Mouse (Mus musculus) MEL (cell line): ENCODE measurements around the gene Ccl25. TPM values are rescaled to one million over a fixed set of nuclear protein-coding genes. Genes with fewer than 3 reads are reported as not detected.
"Not testable (repeated sequence)": the region's sequence is repeated elsewhere in the genome, so short reads cannot be mapped to it uniquely, and the experiment has no call there.

Source experiments
- DNase-seq: peaks from one replicate; pipeline ENCODE4 v3.0.0; 2011; ENCODE audit warnings: low read depth, low spot score
- H3K27ac ChIP-seq: 2 replicates; pipeline ENCODE4 v1.5.1; 2012; ENCODE audit warnings: low read depth, mild to moderate bottlenecking, control low read depth, low read length, moderate library complexity; ENCODE audit not compliant: control insufficient read depth
- H3K27me3 ChIP-seq, 2 experiments: fragments of 150-350 bp in 1 of 2; sonication (generic) in 1 of 2; 2 replicates each; pipeline ENCODE4 v1.6.1; 2012; ENCODE audit warnings: low read length in 2 of 2, mild to moderate bottlenecking in 2 of 2, improper control_type of control experiment in 1 of 2, moderate library complexity in 1 of 2; ENCODE audit not compliant: insufficient read depth in 2 of 2, control insufficient read depth in 1 of 2
- H3K36me3 ChIP-seq, 2 experiments: 2 replicates each; pipeline ENCODE4 v1.6.1; 2012 to 2014; ENCODE audit warnings: low read length in 2 of 2, improper control_type of control experiment in 1 of 2, inconsistent platforms in 1 of 2, mild to moderate bottlenecking in 1 of 2; ENCODE audit not compliant: insufficient read depth in 2 of 2, control insufficient read depth in 1 of 2
- H3K4me1 ChIP-seq, 2 experiments: fragments of 150-350 bp in 1 of 2; sonication (generic) in 1 of 2; 2 replicates each; pipeline ENCODE4 v1.6.1; 2012; ENCODE audit warnings: low read length in 2 of 2, improper control_type of control experiment in 1 of 2, mild to moderate bottlenecking in 1 of 2; ENCODE audit not compliant: insufficient read depth in 2 of 2, control insufficient read depth in 1 of 2
- H3K4me3 ChIP-seq, 2 experiments: fragments of 150-350 bp in 1 of 2; sonication (generic) in 1 of 2; 2 replicates each; pipeline ENCODE4 v1.5.1; 2012; ENCODE audit warnings: low read depth in 2 of 2, low read length in 2 of 2, mild to moderate bottlenecking in 2 of 2, moderate library complexity in 2 of 2, control low read depth in 1 of 2, improper control_type of control experiment in 1 of 2; ENCODE audit not compliant: control insufficient read depth in 1 of 2, insufficient read depth in 1 of 2
- H3K79me2 ChIP-seq: 2 replicates; pipeline ENCODE4 v1.6.1; 2012; ENCODE audit warnings: mild to moderate bottlenecking, low read length, moderate library complexity; ENCODE audit not compliant: control insufficient read depth, poor library complexity, insufficient read depth
- H3K9ac ChIP-seq: 2 replicates; pipeline ENCODE4 v1.6.1; 2012; ENCODE audit warnings: low read depth, mild to moderate bottlenecking, control low read depth, low read length, moderate library complexity; ENCODE audit not compliant: control insufficient read depth, poor library complexity, severe bottlenecking
- H3K9me3 ChIP-seq: fragments of 150-350 bp; sonication (generic); replicated peaks from 2 replicates; pipeline ENCODE4 v1.6.1; 2012; ENCODE audit warnings: mild to moderate bottlenecking, low read length, improper control_type of control experiment, moderate library complexity; ENCODE audit not compliant: insufficient read depth
- CHD2 ChIP-seq: IDR thresholded peaks from 2 replicates; pipeline ENCODE4 v1.6.1; 2011; ENCODE audit warnings: low read length, improper control_type of control experiment
- CTCF ChIP-seq, 3 experiments: IDR thresholded peaks in 2 of 3; conservative IDR thresholded peaks in 1 of 3; 2 replicates each; pipeline ENCODE4 v1.5.1; 2011 to 2012; ENCODE audit warnings: low read length in 3 of 3, low read depth in 2 of 3, mild to moderate bottlenecking in 2 of 3, improper control_type of control experiment in 1 of 3, inconsistent platforms in 1 of 3, mixed read lengths in 1 of 3, moderate library complexity in 1 of 3; ENCODE audit not compliant: control insufficient read depth in 1 of 3, insufficient read depth in 1 of 3, poor library complexity in 1 of 3, severe bottlenecking in 1 of 3
- E2F4 ChIP-seq: IDR thresholded peaks from 2 replicates; pipeline ENCODE4 v1.6.1; 2011; ENCODE audit warnings: low read depth, low read length, improper control_type of control experiment, borderline replicate concordance
- ELF1 ChIP-seq: IDR thresholded peaks from 2 replicates; pipeline ENCODE4 v1.6.1; 2014; ENCODE audit warnings: low read depth, mild to moderate bottlenecking, inconsistent platforms, low read length, improper control_type of control experiment, moderate library complexity
- ETS1 ChIP-seq: IDR thresholded peaks from 2 replicates; pipeline ENCODE4 v1.6.1; 2012; ENCODE audit warnings: low read depth, mild to moderate bottlenecking, inconsistent platforms, low read length, improper control_type of control experiment, moderate library complexity
- GABPA ChIP-seq: IDR thresholded peaks from 2 replicates; pipeline ENCODE4 v1.6.1; 2012; ENCODE audit warnings: low read depth, mild to moderate bottlenecking, inconsistent platforms, low read length, improper control_type of control experiment, moderate library complexity
- HCFC1 ChIP-seq: IDR thresholded peaks from 2 replicates; pipeline ENCODE4 v1.6.1; 2012; ENCODE audit warnings: low read depth, mild to moderate bottlenecking, inconsistent platforms, low read length, improper control_type of control experiment, moderate library complexity
- MAZ ChIP-seq: IDR thresholded peaks from 2 replicates; pipeline ENCODE4 v1.6.1; 2012; ENCODE audit warnings: low read depth, mild to moderate bottlenecking, inconsistent platforms, low read length, improper control_type of control experiment
- MXI1 ChIP-seq: IDR thresholded peaks from 2 replicates; pipeline ENCODE4 v1.6.1; 2011; ENCODE audit warnings: mild to moderate bottlenecking, low read depth, low read length, improper control_type of control experiment
- NRF1 ChIP-seq: IDR thresholded peaks from 2 replicates; pipeline ENCODE4 v1.6.1; 2014; ENCODE audit warnings: low read depth, mild to moderate bottlenecking, inconsistent platforms, low read length, improper control_type of control experiment, moderate library complexity; ENCODE audit not compliant: poor library complexity, insufficient read depth, severe bottlenecking
- POLR2AphosphoS2 ChIP-seq: IDR thresholded peaks from 2 replicates; pipeline ENCODE4 v1.6.1; 2011; ENCODE audit warnings: low read length, improper control_type of control experiment
- POLR2AphosphoS5 ChIP-seq: IDR thresholded peaks from 2 replicates; pipeline ENCODE4 v1.6.1; 2012; ENCODE audit warnings: low read depth, borderline replicate concordance, mild to moderate bottlenecking, inconsistent platforms, low read length, moderate library complexity, mixed read lengths
- RAD21 ChIP-seq: IDR thresholded peaks from 2 replicates; pipeline ENCODE4 v1.6.1; 2011; ENCODE audit warnings: mild to moderate bottlenecking, low read depth, low read length, improper control_type of control experiment
- RCOR1 ChIP-seq: IDR thresholded peaks from 2 replicates; pipeline ENCODE4 v1.6.1; 2012; ENCODE audit warnings: low read depth, mild to moderate bottlenecking, inconsistent platforms, low read length, improper control_type of control experiment
- TAL1 ChIP-seq: IDR thresholded peaks from 2 replicates; pipeline ENCODE4 v1.6.1; 2012; ENCODE audit warnings: mild to moderate bottlenecking, inconsistent platforms, low read length, moderate library complexity, mixed read lengths
- TBP ChIP-seq: IDR thresholded peaks from 2 replicates; pipeline ENCODE4 v1.8.0; 2011; ENCODE audit warnings: low read depth, low read length, improper control_type of control experiment
- TCF12 ChIP-seq: IDR thresholded peaks from 2 replicates; pipeline ENCODE4 v1.6.1; 2014; ENCODE audit warnings: low read depth, mild to moderate bottlenecking, inconsistent platforms, low read length, improper control_type of control experiment, moderate library complexity
- UBTF ChIP-seq: IDR thresholded peaks from 2 replicates; pipeline ENCODE4 v1.6.1; 2012; ENCODE audit warnings: low read depth, mild to moderate bottlenecking, inconsistent platforms, low read length, improper control_type of control experiment, moderate library complexity, borderline replicate concordance; ENCODE audit not compliant: insufficient read depth
- USF1 ChIP-seq: IDR thresholded peaks from 2 replicates; pipeline ENCODE4 v1.6.1; 2014; ENCODE audit warnings: low read depth, mild to moderate bottlenecking, inconsistent platforms, low read length, improper control_type of control experiment, moderate library complexity
- USF2 ChIP-seq, 2 experiments: IDR thresholded peaks; 2 replicates each; pipeline ENCODE4 v1.6.1; 2011 to 2012; ENCODE audit warnings: improper control_type of control experiment in 2 of 2, low read length in 2 of 2, borderline replicate concordance in 1 of 2, inconsistent platforms in 1 of 2, low read depth in 1 of 2, mild to moderate bottlenecking in 1 of 2; ENCODE audit not compliant: insufficient read depth in 1 of 2
- ZC3H11A ChIP-seq: IDR thresholded peaks from 2 replicates; pipeline ENCODE4 v1.6.1; 2012; ENCODE audit warnings: low read depth, mild to moderate bottlenecking, inconsistent platforms, low read length, improper control_type of control experiment
- ZMIZ1 ChIP-seq: IDR thresholded peaks from 2 replicates; pipeline ENCODE4 v1.6.1; 2012; ENCODE audit warnings: low read depth, mild to moderate bottlenecking, inconsistent platforms, low read length, improper control_type of control experiment, moderate library complexity
- polyA plus RNA-seq, 2 experiments: library from polyadenylated mRNA; stranded (reverse) in 1 of 2; unstranded in 1 of 2; fragments of >175 nt in 1 of 2; fragments of >200 nt in 1 of 2; gene quantifications; 2 replicates each; pipeline versions ENCODE4 v1.2.1 to v1.2.4; 2012; ENCODE audit warnings: low replicate concordance in 2 of 2, low read depth in 1 of 2; ENCODE audit not compliant: insufficient read length in 2 of 2, insufficient read depth in 1 of 2, missing spikeins in 1 of 2
- total RNA-seq: library from RNA; depleted of rRNA; stranded (reverse); fragments of 300-350 nt; gene quantifications from 2 replicates; pipeline ENCODE4 v1.2.3, GENCODE M21; 2012

The Ccl25 gene
- total and polyA plus RNA-seq, 3 experiments: 32.2 to 33.8 TPM; not detected in 1

- H3K9me3 ChIP-seq: no peaks in the 10 kb centered on the region
- no peaks in the 10 kb centered on the region for H3K36me3 ChIP-seq
- H3K4me3 ChIP-seq: no peak overlapping the region
- no peaks in the 10 kb centered on the region for H3K27me3 ChIP-seq
- TF ChIP-seq UBTF (no peak), RAD21 (no peak), HCFC1 (no peak), CHD2 (no peak), MXI1 (no peak), ETS1 (no peak), TBP (no peak), POLR2AphosphoS5 (no peak), MAZ (no peak), USF2 (IDR thresholded peaks at IDR 0.05; ENCODE audit: borderline replicate concordance in 1 of 2, insufficient read depth in 1 of 2, low read depth in 1 of 2, low read length in 2 of 2) (no peak), GABPA (no peak), ELF1 (no peak), POLR2AphosphoS2 (no peak), TAL1 (no peak), USF1 (no peak)
- H3K4me1 ChIP-seq: no peaks in the 10 kb centered on the region
- no peaks in the 10 kb centered on the region for H3K79me2 ChIP-seq
- no peak for DNase-seq
- H3K27ac ChIP-seq: no peak overlapping the region
- H3K9ac ChIP-seq: no peak overlapping the region
Observed at GRCm38 (mm10) chr8:4349335-4349734, 24.3 kb downstream of the Ccl25 start.

GRCm38 (mm10) chr8:4350618-4351017 lies 25.6 kb downstream of the Ccl25 start:
- no peak overlapping the region for H3K27ac ChIP-seq
- no peaks in the 10 kb centered on the region for H3K36me3 ChIP-seq
- no peak overlapping the region for H3K4me3 ChIP-seq
- DNase-seq: no peak
- no peaks in the 10 kb centered on the region for H3K79me2 ChIP-seq
- TF ChIP-seq E2F4: no peak
- no peak for TF ChIP-seq RAD21
- no peak for TF ChIP-seq ZMIZ1
- TF ChIP-seq HCFC1: no peak
- no peak for TF ChIP-seq NRF1
- no peak for TF ChIP-seq RCOR1
- TF ChIP-seq TBP: no peak
- no peak for TF ChIP-seq CTCF (IDR thresholded peaks at IDR 0.05 in 2 of 3, conservative IDR thresholded peaks at IDR 0.05 in 1 of 3; ENCODE audit: control insufficient read depth in 1 of 3, insufficient read depth in 1 of 3, low read depth in 2 of 3, low read length in 3 of 3, poor library complexity in 1 of 3, severe bottlenecking in 1 of 3)
- TF ChIP-seq TCF12: no peak
- TF ChIP-seq ZC3H11A: no peak
- no peak for TF ChIP-seq ETS1
- H3K4me1 ChIP-seq: no peaks in the 10 kb centered on the region
- H3K9me3 ChIP-seq: no peaks in the 10 kb centered on the region
- no peak overlapping the region for H3K9ac ChIP-seq
- no peaks in the 10 kb centered on the region for H3K27me3 ChIP-seq

GRCm38 (mm10) chr8:4352562-4352961 lies 27.6 kb downstream of the Ccl25 start:
- not testable (repeated sequence) for H3K79me2 ChIP-seq, H3K27me3 ChIP-seq, DNase-seq, H3K4me1 ChIP-seq, H3K36me3 ChIP-seq, H3K9ac ChIP-seq, H3K4me3 ChIP-seq, H3K27ac ChIP-seq, H3K9me3 ChIP-seq
